Mouse (Mus musculus) heart, embryonic 15.5 days (tissue): ENCODE measurements at regions not wholly inside any gene's neighbourhood (a gene's known extent, or its start where the extent isn't known, plus 50 kb on each side); places are given as distances from the start of the nearest gene placed in this dataset.
A peak's percentile ranks its signal among the peaks of the same experiment; 100 is the strongest.

ENCODE experiments used
- ATAC-seq: fragments of 200-750 bp; cut with Nextera tagmentation; replicated peaks from 2 replicates; pipeline ENCODE4 v1.8.0; 2017; ENCODE audit warnings: low read depth, moderate TSS enrichment; ENCODE audit not compliant: insufficient number of reproducible peaks, insufficient read depth, low FRiP score
- H3K27ac ChIP-seq: fragments of 300-500 bp; sonication (generic); 2 replicates; pipeline ENCODE4 v1.5.1; 2015; ENCODE audit warnings: mild to moderate bottlenecking, inconsistent platforms
- H3K27me3 ChIP-seq: fragments of 300-500 bp; sonication (generic); 2 replicates; pipeline ENCODE4 v1.6.1; 2015; ENCODE audit warnings: inconsistent platforms
- H3K36me3 ChIP-seq: fragments of 300-500 bp; sonication (generic); 2 replicates; pipeline ENCODE4 v1.6.1; 2015; ENCODE audit warnings: mild to moderate bottlenecking, inconsistent platforms
- H3K4me1 ChIP-seq: fragments of 300-500 bp; sonication (generic); replicated peaks from 2 replicates; pipeline ENCODE4 v1.6.1; 2015; ENCODE audit warnings: inconsistent platforms
- H3K4me2 ChIP-seq: fragments of 300-500 bp; sonication (generic); 2 replicates; pipeline ENCODE4 v1.6.1; 2015; ENCODE audit warnings: inconsistent platforms, mild to moderate bottlenecking, moderate library complexity
- H3K4me3 ChIP-seq: fragments of 300-500 bp; sonication (generic); 2 replicates; pipeline ENCODE4 v1.5.1; 2015; ENCODE audit warnings: mild to moderate bottlenecking, inconsistent platforms
- H3K9ac ChIP-seq: fragments of 300-500 bp; sonication (generic); 2 replicates; pipeline ENCODE4 v1.6.1; 2015; ENCODE audit warnings: mild to moderate bottlenecking, inconsistent platforms
- H3K9me3 ChIP-seq: fragments of 300-500 bp; sonication (generic); replicated peaks from 2 replicates; pipeline ENCODE4 v1.6.1; 2016; ENCODE audit warnings: inconsistent platforms
- WGBS: fragments of 180-500 bp; shearing (Covaris S2); methylation state at CpG from one replicate; pipeline ENCODE4 v1.1.7; 2015; ENCODE audit warnings: mixed read lengths; 5-methylcytosine and 5-hydroxymethylcytosine counted together

DNA sequence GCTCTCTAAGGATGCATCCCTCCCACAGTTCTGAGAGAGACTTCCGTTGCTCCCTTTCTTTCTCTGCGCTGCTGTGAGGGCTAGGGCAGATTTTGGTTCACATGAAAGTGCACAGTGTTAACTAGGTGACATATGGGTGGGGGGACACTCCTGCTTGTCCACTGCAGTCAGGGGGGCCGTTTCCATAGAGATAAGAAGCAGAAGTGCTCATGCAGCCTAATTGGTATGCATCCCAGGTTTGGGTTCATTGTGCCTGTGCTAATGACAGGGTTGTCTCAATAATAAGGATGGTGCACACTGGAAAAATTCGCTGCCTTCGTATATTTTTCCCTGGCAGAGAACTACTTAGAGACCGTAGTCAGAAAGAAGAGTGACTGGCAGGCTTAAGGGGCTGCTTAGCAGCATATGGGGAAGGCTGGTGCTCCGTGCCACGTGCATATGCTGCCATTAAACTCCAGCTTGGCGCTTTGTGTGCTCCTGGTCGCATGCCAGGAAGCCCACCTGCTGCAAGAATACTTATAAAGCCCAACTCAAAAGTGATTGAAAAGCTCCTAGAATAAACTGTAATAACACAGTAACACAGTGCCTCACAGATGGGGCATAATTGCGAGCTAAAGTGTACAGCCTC, 152.1 kb upstream of the A230072I06Rik start:
- H3K4me3 ChIP-seq = no peak overlapping the region
- ATAC-seq = no peak
- no peak overlapping the region for H3K9ac ChIP-seq
- no peaks in the 10 kb centered on the region for H3K4me1 ChIP-seq
- H3K9me3 ChIP-seq = no peaks in the 10 kb centered on the region
- no peaks in the 10 kb centered on the region for H3K36me3 ChIP-seq
- WGBS = 66% methylated on average over 11 of the region's 11 CpGs
- no peak overlapping the region for H3K4me2 ChIP-seq
- no peak overlapping the region for H3K27ac ChIP-seq
- H3K27me3 ChIP-seq = peaks cover 15% of the 10 kb centered on the region

DNA sequence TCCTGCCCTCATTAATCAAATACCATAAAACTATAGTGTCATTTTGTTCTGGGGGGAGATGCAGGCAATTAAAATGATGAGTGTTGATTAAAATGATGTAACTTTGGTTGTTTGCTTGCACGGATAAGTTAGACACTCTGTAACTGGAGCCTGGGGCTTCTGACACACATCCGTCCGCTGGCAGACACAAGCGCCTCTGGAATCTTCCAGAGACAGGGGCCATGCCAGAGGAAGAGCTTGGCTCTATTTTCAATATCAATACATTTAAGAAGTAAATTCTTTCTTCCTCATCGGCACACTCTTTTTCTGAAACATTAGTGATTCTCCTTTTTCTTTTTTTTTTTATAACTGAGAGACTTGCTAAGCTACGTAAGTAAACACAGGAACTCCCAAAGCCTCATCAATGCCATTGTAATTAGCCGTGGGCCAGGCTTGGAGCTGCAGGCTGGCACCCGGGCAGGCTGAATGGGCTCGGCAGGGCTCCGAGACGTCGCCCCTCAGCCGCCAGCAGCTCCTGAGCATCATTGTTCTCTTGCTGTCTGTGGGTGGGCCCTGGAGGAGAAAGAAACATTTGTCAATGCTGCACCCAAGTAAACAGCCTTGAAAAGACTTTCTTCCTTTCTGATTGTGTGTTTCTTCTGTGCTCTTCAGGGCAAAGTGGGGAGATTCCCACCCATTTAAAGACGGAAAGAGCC, 151.4 kb upstream of the A230072I06Rik start:
- Histone ChIP-seq H3K9ac (no peak overlapping the region), H3K4me2 (no peak overlapping the region), H3K27me3 (peaks cover 15% of the 10 kb centered on the region), H3K4me3 (no peak overlapping the region), H3K4me1 (no peaks in the 10 kb centered on the region), H3K27ac (no peak overlapping the region), H3K9me3 (no peaks in the 10 kb centered on the region), H3K36me3 (no peaks in the 10 kb centered on the region)
- no peak for ATAC-seq
- 47% methylated on average over 14 of the region's 14 CpGs for WGBS

DNA sequence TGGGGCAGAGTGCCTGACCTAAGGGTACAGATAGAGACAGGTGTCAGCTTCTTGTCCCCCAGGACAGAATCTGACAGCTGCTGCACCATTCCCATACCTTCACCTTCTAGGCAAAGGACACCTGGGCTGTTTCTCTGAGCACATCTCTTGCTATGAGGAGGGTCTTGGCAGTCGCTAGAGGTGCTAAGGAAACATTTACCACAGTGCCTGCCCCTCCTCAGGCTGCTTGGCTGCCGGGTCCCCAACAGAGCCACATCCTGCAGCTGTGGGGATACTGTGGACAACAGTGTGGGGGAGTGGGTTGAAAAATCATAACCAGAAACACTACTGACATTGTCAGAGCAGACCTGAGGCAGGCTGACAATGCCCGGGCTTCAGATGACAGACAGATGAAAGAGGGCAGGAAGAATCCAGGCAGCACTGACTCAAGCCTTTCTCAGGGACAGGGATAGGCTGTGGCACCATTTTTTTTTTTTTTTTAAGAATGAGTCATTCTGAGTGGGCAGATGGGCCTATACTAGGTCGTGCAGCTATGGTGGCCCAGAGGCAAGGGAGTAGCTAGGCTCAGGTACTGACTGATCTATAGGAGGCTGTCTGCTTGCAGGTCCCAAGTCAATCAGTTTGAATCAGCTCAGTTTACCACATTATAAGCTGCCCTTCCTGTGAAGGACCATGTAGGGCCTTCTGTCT, 150.7 kb upstream of the A230072I06Rik start:
- Histone ChIP-seq H3K4me3 (no peak overlapping the region), H3K9me3 (no peaks in the 10 kb centered on the region), H3K4me2 (no peak overlapping the region), H3K27ac (no peak overlapping the region), H3K36me3 (no peaks in the 10 kb centered on the region), H3K9ac (no peak overlapping the region), H3K4me1 (no peaks in the 10 kb centered on the region), H3K27me3 (peaks cover 15% of the 10 kb centered on the region)
- 42% methylated on average over 4 of the region's 4 CpGs for WGBS
- ATAC-seq = no peak

DNA sequence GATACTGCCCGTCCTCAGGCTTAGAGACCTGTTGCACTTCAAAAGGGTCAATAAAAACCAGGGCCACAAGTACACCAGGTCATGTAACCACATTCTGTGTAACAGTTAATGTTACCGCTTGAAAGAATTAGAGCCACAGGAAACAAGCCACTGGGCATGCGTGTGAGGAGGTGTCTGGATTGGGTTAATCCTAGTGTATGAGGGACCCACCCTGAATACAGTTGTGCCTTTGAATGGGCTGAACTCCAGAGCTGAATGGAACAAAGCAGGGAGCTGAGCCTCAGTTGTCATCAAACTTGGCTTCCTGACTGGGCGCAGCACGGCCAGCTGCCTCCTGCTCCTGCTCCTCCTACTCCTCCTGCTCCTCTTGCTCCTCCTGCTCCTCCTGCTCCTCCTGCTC, 148.0 kb upstream of the A230072I06Rik start:
- Histone ChIP-seq H3K9me3 (no peaks in the 10 kb centered on the region), H3K36me3 (no peaks in the 10 kb centered on the region), H3K27ac (no peak overlapping the region), H3K9ac (no peak overlapping the region), H3K4me3 (no peak overlapping the region), H3K4me1 (no peaks in the 10 kb centered on the region), H3K27me3 (peaks cover 23% of the 10 kb centered on the region), H3K4me2 (no peak overlapping the region)
- no peak for ATAC-seq
- WGBS = 54% methylated on average over 5 of the region's 5 CpGs

DNA sequence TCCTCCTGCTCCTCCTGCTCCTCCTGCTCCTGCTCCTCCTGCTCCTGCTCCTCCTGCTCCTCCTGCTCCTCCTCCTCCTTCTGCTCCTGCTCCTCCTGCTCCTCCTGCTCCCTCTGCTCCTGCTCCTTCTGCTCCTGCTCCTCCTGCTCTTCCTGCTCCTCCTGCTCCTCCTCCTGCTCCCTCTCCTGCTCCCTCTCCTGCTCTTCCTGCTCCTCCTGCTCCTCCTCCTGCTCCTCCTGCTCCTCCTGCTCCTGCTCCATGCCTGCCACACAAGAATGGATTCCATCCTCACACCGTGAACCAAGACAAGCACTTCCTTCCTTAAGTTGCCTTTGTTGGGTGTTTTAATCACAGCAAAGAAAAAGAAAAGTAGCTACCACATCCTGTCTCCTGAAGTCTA, 144.4 kb upstream of the A230072I06Rik start:
- H3K4me1 ChIP-seq = no peaks in the 10 kb centered on the region
- no peak overlapping the region for H3K9ac ChIP-seq
- H3K4me2 ChIP-seq = no peak overlapping the region
- 48% methylated on average over 1 of the region's 1 CpGs for whole genome bisulfite sequencing
- H3K27ac ChIP-seq = no peak overlapping the region
- no peaks in the 10 kb centered on the region for H3K36me3 ChIP-seq
- no peak overlapping the region for H3K4me3 ChIP-seq
- peaks cover 26% of the 10 kb centered on the region for H3K27me3 ChIP-seq
- ATAC-seq = no peak
- H3K9me3 ChIP-seq = no peaks in the 10 kb centered on the region

DNA sequence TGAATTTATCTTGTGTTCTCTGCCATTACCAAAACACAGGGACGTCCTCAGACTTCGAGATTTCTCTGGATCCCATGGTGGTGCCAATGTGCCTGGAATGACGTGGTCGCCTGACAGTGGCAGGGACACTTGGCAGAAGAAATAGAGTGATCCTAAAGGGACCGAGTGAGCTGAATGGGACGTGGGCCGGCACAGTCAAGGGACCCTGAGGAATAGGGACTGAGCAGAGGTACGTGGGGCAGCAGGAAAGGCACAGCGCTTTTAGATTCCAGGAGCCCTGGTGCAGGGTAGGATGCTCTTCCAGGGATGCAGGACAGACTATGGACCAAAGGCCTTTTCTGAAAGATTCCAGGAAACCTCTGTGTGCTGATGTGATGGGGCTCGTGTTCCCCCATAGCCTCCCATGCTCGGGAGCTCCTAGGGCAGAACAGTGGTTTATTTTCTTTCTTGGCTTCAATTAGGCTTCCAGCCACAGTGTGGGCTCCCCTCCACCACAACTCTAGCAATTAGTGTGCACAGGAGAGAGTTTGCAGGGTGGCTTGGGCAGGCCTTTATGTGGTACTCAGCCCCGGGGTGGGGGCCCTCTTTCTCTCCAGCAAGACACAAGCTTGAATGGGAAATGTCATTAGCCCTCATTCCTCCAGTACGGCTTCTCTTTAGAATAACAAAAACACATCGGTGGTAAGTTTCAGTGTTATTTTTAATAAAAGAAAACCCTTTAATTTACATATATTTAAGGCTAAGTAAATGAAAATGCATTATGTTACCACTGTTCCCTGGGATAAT, 143.0 kb upstream of the A230072I06Rik start:
- H3K27me3 ChIP-seq = peaks cover 22% of the 10 kb centered on the region
- H3K9ac ChIP-seq = no peak overlapping the region
- H3K27ac ChIP-seq = no peak overlapping the region
- no peak overlapping the region for H3K4me3 ChIP-seq
- 70% methylated on average over 14 of the region's 14 CpGs for WGBS
- H3K4me1 ChIP-seq = no peaks in the 10 kb centered on the region
- ATAC-seq = no peak
- no peak overlapping the region for H3K4me2 ChIP-seq
- no peaks in the 10 kb centered on the region for H3K9me3 ChIP-seq
- H3K36me3 ChIP-seq = no peaks in the 10 kb centered on the region

DNA sequence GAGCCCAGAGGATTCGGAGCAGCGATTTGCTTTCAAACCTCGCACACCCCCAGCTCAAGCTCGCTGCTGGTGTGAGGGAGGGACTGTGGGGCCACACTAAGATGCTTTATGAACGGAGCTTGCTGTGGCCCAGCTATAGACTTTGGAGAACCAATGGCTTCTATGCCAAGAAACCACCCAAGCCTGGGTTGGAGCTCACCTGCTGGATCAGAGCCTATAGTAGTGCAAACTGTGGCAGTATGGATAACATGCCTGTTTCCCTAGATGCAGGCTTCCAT, 142.5 kb upstream of the A230072I06Rik start:
- Histone ChIP-seq H3K27me3 (peaks cover 23% of the 10 kb centered on the region), H3K9ac (no peak overlapping the region)

DNA sequence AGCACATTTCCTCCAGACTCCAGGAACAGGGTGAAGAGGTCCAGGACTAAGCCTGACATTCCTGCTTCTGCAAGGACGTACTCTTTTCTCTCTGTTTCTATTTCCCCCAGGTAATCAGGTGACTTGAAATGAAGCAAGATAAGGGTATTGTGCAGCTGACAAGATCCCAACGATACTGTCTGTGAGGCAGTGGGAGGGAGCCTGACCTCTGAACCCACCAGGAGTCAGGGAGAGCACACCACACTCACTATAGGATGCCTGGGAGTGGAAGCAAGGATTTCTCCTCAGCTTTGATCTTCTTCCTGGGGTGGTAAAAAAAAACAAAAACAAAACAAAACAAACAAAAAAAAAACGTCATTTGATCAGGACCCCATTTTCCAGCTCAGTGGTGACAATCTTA, 141.1 kb upstream of the A230072I06Rik start:
- H3K27me3 ChIP-seq = peaks cover 27% of the 10 kb centered on the region
- 0 out of 2 replicates have a peak, but pooled peaks have one; percentile 14 for ATAC-seq
- no peaks in the 10 kb centered on the region for H3K9me3 ChIP-seq
- no peaks in the 10 kb centered on the region for H3K4me1 ChIP-seq
- no peak overlapping the region for H3K4me2 ChIP-seq
- 32% methylated on average over 3 of the region's 3 CpGs for WGBS
- H3K27ac ChIP-seq = no peak overlapping the region
- no peak overlapping the region for H3K4me3 ChIP-seq
- no peaks in the 10 kb centered on the region for H3K36me3 ChIP-seq
- H3K9ac ChIP-seq = no peak overlapping the region

More for the DNA sequence above, 142.5 kb upstream of the A230072I06Rik start:
- WGBS = 73% methylated on average over 5 of the region's 5 CpGs
- no peak for ATAC-seq
- Histone ChIP-seq H3K27ac (no peak overlapping the region), H3K4me3 (no peak overlapping the region), H3K4me2 (no peak overlapping the region), H3K9me3 (no peaks in the 10 kb centered on the region), H3K36me3 (no peaks in the 10 kb centered on the region), H3K4me1 (no peaks in the 10 kb centered on the region)

DNA sequence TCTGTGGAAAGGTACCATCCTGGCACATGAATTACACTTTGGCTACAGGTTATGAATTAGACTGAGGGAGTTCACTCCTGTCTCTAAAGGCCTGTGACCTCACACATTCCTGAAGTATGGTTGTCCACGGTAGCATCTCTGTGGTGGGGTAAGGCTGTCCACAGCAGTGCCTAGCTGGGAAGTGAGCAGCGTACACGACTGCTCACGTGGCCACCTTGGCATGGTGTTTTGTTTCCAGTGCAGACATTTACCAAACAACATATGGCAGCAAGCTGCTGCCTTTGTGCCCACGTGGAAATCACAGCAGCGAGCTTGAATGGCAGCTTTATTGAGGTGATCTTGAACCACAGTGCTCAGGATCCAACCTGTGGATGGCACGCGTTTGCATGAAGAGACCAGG, 140.7 kb upstream of the A230072I06Rik start:
- 77% methylated on average over 8 of the region's 8 CpGs for WGBS
- H3K9ac ChIP-seq = no peak overlapping the region
- H3K27me3 ChIP-seq = peaks cover 27% of the 10 kb centered on the region
- H3K27ac ChIP-seq = no peak overlapping the region
- no peaks in the 10 kb centered on the region for H3K36me3 ChIP-seq
- H3K4me3 ChIP-seq = no peak overlapping the region
- ATAC-seq = no peak
- no peaks in the 10 kb centered on the region for H3K4me1 ChIP-seq
- no peaks in the 10 kb centered on the region for H3K9me3 ChIP-seq
- no peak overlapping the region for H3K4me2 ChIP-seq

DNA sequence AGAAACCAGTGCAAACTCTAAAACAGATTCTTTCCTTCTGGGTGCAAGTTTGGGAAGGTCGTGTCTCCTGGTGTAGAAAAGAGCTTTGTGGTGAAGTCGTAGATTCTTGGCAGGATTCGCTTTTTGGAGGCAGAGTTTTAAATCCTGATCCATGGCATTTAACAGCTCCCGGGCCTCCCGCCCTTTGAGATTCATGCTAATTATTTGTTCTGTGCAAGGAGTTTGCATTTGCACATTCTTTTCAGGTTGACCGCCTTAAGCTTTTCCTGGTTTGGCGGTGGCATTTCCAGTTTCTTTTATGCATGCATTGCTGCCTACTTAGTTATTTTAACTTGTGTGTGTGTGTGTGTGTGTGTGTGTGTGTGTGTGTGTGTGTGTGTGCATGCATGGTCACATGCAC, 126.9 kb upstream of the A230072I06Rik start:
- no peaks in the 10 kb centered on the region for H3K36me3 ChIP-seq
- no peak overlapping the region for H3K9ac ChIP-seq
- no peak for ATAC-seq
- H3K4me1 ChIP-seq = no peaks in the 10 kb centered on the region
- no peak overlapping the region for H3K27ac ChIP-seq
- H3K4me3 ChIP-seq = no peak overlapping the region
- H3K27me3 ChIP-seq = peaks cover 16% of the 10 kb centered on the region; the same call in 1 of the 2 replicates
- 71% methylated on average over 7 of the region's 7 CpGs for WGBS
- no peak overlapping the region for H3K4me2 ChIP-seq
- H3K9me3 ChIP-seq = no peaks in the 10 kb centered on the region

DNA sequence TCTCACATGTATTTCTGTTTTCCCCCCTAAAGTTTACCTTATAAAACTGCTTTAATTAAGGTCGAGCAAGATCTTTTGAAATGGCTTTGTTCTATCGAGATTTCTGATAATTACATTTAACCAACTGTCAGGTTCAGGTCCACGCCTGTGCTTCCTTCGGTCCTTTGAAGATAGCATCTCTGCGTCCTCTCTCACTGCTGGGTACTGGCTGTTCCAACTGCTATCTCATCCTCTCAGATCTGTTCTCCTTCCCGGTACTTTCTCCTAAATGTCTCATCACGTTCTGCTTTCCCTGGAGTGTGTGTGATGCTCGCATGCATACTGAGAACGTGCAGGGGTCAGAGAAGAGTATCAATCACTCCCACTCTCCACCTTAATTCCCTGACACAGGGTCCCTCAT, 125.8 kb upstream of the A230072I06Rik start:
- Histone ChIP-seq H3K9ac (no peak overlapping the region), H3K27me3 (peaks cover 16% of the 10 kb centered on the region; the same call in 1 of the 2 replicates), H3K4me2 (no peak overlapping the region), H3K36me3 (no peaks in the 10 kb centered on the region), H3K4me1 (no peaks in the 10 kb centered on the region), H3K4me3 (no peak overlapping the region), H3K27ac (no peak overlapping the region), H3K9me3 (no peaks in the 10 kb centered on the region)
- no peak for ATAC-seq
- WGBS = 56% methylated on average over 9 of the region's 9 CpGs
